Mouse (Mus musculus): ENCODE data around the gene Ank3. TPM values are rescaled to one million over a fixed set of nuclear protein-coding genes. Genes with fewer than 3 reads are reported as not detected.

Ank3 gene
- polyA plus RNA-seq, 1 experiment from 2014 or later, result 22.5 TPM

DNA sequence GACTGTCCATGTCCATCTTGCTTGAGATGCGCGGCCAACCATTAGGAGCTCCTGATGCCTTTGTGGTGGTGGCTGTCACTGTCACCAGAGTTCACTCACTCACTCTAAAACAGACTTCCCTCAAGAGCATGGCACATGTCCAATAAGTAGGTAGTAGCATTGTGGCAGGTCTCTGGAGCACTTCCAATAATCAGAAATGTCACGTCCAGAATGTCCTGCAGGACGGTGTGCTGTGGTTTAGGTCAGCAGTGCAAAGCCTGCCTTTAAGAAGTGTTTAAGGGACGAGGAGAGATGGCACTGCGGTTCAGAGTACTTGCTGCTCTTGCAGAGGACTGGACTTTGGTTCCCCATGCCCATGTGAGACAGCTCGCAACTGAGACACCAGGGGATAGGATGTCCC is 433.0 kb downstream of the Ank3 start:
- H3K9me3 ChIP-seq (ENCODE audit: control insufficient read depth, low read length), result no peaks in the 10 kb centered on the region
- H3K4me1 ChIP-seq (ENCODE audit: control insufficient read depth, insufficient read depth, low read length), result no peaks in the 10 kb centered on the region
- 89% methylated on average over 7 of the region's 7 CpGs for WGBS
- DNase-seq (ENCODE audit: low spot score) (no peak), ATAC-seq (ENCODE audit: low read depth) (no peak)
- no peak overlapping the region for H3K27ac ChIP-seq (replicated peaks; ENCODE audit: low read depth, low read length)
- no peak overlapping the region for H3K4me2 ChIP-seq (ENCODE audit: low read depth, low read length)
- no peaks in the 10 kb centered on the region for H3K36me3 ChIP-seq (ENCODE audit: control insufficient read depth, insufficient read depth, low read length)
- H3K4me3 ChIP-seq (ENCODE audit: low read depth, low read length), result no peak overlapping the region
- H3K9ac ChIP-seq (ENCODE audit: low read depth, low read length), result no peak overlapping the region
- H3K27me3 ChIP-seq (replicated peaks; ENCODE audit: control insufficient read depth, insufficient read depth, low read length), result no peaks in the 10 kb centered on the region

DNA sequence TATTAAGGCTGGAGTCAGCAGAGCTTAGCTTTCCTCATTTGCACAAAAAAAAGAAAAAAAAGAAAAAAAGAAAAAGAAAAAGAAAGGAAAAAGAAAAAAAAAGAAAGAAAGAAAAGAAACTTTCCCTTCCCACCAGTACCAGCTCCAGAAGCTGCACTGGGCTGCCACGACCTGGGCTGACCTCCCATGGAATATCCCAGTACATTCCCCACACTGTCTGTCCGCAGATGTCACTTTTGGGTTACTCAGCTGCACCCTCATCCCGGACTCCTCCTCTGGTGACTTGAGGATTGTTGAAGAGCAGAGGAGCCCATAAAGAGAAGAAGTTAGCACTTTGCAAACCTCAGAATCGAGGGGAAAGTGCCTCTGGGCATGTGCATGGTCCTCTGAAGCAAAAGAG is 433.7 kb downstream of the Ank3 start:
- Histone ChIP-seq H3K27ac (replicated peaks; ENCODE audit: low read depth, low read length) (no peak overlapping the region), H3K9me3 (ENCODE audit: control insufficient read depth, low read length) (no peaks in the 10 kb centered on the region), H3K27me3 (replicated peaks; ENCODE audit: control insufficient read depth, insufficient read depth, low read length) (no peaks in the 10 kb centered on the region), H3K4me3 (ENCODE audit: low read depth, low read length) (no peak overlapping the region), H3K4me1 (ENCODE audit: control insufficient read depth, insufficient read depth, low read length) (no peaks in the 10 kb centered on the region), H3K36me3 (ENCODE audit: control insufficient read depth, insufficient read depth, low read length) (no peaks in the 10 kb centered on the region), H3K4me2 (ENCODE audit: low read depth, low read length) (no peak overlapping the region), H3K9ac (ENCODE audit: low read depth, low read length) (no peak overlapping the region)
- WGBS, result 83% methylated on average over 4 of the region's 4 CpGs
- ATAC-seq (ENCODE audit: low read depth), result no peak
- no peak for DNase-seq (ENCODE audit: low spot score)

GRCm38 (mm10) chr10:69832822-69833221 is 434.2 kb downstream of the Ank3 start:
- DNase-seq (ENCODE audit: low spot score) (no peak), ATAC-seq (ENCODE audit: low read depth) (no peak)
- 94% methylated on average over 7 of the region's 7 CpGs for WGBS
- Histone ChIP-seq H3K4me2 (ENCODE audit: low read depth, low read length) (no peak overlapping the region), H3K27me3 (replicated peaks; ENCODE audit: control insufficient read depth, insufficient read depth, low read length) (no peaks in the 10 kb centered on the region), H3K27ac (replicated peaks; ENCODE audit: low read depth, low read length) (no peak overlapping the region), H3K4me3 (ENCODE audit: low read depth, low read length) (no peak overlapping the region), H3K9me3 (ENCODE audit: control insufficient read depth, low read length) (no peaks in the 10 kb centered on the region), H3K9ac (ENCODE audit: low read depth, low read length) (no peak overlapping the region), H3K36me3 (ENCODE audit: control insufficient read depth, insufficient read depth, low read length) (no peaks in the 10 kb centered on the region), H3K4me1 (ENCODE audit: control insufficient read depth, insufficient read depth, low read length) (no peaks in the 10 kb centered on the region)

GRCm38 (mm10) chr10:69834700-69835099 is 436.1 kb downstream of the Ank3 start:
- Histone ChIP-seq H3K4me3 (ENCODE audit: low read depth, low read length) (no peak overlapping the region), H3K36me3 (ENCODE audit: control insufficient read depth, insufficient read depth, low read length) (no peaks in the 10 kb centered on the region), H3K27me3 (replicated peaks; ENCODE audit: control insufficient read depth, insufficient read depth, low read length) (no peaks in the 10 kb centered on the region), H3K9me3 (ENCODE audit: control insufficient read depth, low read length) (no peaks in the 10 kb centered on the region), H3K27ac (replicated peaks; ENCODE audit: low read depth, low read length) (no peak overlapping the region), H3K4me1 (ENCODE audit: control insufficient read depth, insufficient read depth, low read length) (no peaks in the 10 kb centered on the region), H3K4me2 (ENCODE audit: low read depth, low read length) (no peak overlapping the region), H3K9ac (ENCODE audit: low read depth, low read length) (no peak overlapping the region)
- DNase-seq (ENCODE audit: low spot score) (peak; percentile 87), ATAC-seq (ENCODE audit: low read depth) (peak; percentile 70; the same call in 1 of the 2 replicates)
- WGBS, result 53% methylated on average over 4 of the region's 4 CpGs

DNA sequence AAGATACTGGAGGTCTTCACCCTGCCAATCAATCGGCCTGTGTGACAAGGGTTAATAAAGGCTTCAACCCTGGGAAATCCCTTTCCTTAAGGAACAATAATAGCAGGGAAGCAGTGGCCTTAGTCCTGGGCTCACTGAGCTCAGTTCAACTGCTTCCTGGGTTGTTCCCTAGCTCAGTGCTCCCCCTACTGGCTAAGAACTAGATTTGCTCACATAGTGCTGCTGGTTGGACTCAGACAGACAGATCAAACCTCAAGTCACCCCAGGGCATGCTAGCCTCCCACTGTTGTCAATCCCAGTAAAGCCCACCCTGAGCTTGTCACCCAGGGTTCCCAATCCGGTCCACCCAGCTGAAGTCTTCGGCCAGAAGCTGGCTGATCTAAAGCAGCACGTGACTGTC is 447.2 kb downstream of the Ank3 start:
- 32% methylated on average over 4 of the region's 4 CpGs for WGBS
- peak; percentile 86 for ATAC-seq (ENCODE audit: low read depth)
- H3K36me3 ChIP-seq (ENCODE audit: control insufficient read depth, insufficient read depth, low read length), result 0 out of 2 replicates have a peak, but pooled peaks cover 8% of the 10 kb centered on the region

GRCm38 (mm10) chr10:69852366-69853091 is 454.0 kb downstream of the Ank3 start:
- Histone ChIP-seq H3K27me3 (replicated peaks; ENCODE audit: control insufficient read depth, insufficient read depth, low read length) (no peaks in the 10 kb centered on the region), H3K4me1 (ENCODE audit: control insufficient read depth, insufficient read depth, low read length) (no peaks in the 10 kb centered on the region), H3K4me2 (ENCODE audit: low read depth, low read length) (no peak overlapping the region), H3K9me3 (ENCODE audit: control insufficient read depth, low read length) (no peaks in the 10 kb centered on the region), H3K27ac (replicated peaks; ENCODE audit: low read depth, low read length) (no peak overlapping the region), H3K9ac (ENCODE audit: low read depth, low read length) (no peak overlapping the region), H3K36me3 (ENCODE audit: control insufficient read depth, insufficient read depth, low read length) (0 out of 2 replicates have a peak, but pooled peaks cover 8% of the 10 kb centered on the region), H3K4me3 (ENCODE audit: low read depth, low read length) (no peak overlapping the region)
- DNase-seq (ENCODE audit: low spot score) (peak; percentile 59), ATAC-seq (ENCODE audit: low read depth) (0 out of 2 replicates have a peak, but pooled peaks have one; percentile 55)
- 56% methylated on average over 5 of the region's 5 CpGs for whole genome bisulfite sequencing

More for the DNA sequence above, 447.2 kb downstream of the Ank3 start:
- Histone ChIP-seq H3K9ac (ENCODE audit: low read depth, low read length) (no peak overlapping the region), H3K4me3 (ENCODE audit: low read depth, low read length) (no peak overlapping the region), H3K27me3 (replicated peaks; ENCODE audit: control insufficient read depth, insufficient read depth, low read length) (no peaks in the 10 kb centered on the region), H3K9me3 (ENCODE audit: control insufficient read depth, low read length) (no peaks in the 10 kb centered on the region), H3K4me1 (ENCODE audit: control insufficient read depth, insufficient read depth, low read length) (no peaks in the 10 kb centered on the region), H3K4me2 (ENCODE audit: low read depth, low read length) (no peak overlapping the region), H3K27ac (replicated peaks; ENCODE audit: low read depth, low read length) (no peak overlapping the region)
- peak; percentile 87 for DNase-seq (ENCODE audit: low spot score)

- H3K4me1 ChIP-seq (ENCODE audit: control insufficient read depth, insufficient read depth, low read length), result peaks cover 6% of the 10 kb centered on the region; the same call in 1 of the 2 replicates
- no peak overlapping the region for H3K9ac ChIP-seq (ENCODE audit: low read depth, low read length)
- H3K36me3 ChIP-seq (ENCODE audit: control insufficient read depth, insufficient read depth, low read length), result 0 out of 2 replicates have a peak, but pooled peaks cover 8% of the 10 kb centered on the region
- ATAC-seq (ENCODE audit: low read depth), result no peak
- no peak for DNase-seq (ENCODE audit: low spot score)
- 87% methylated on average over 8 of the region's 8 CpGs for WGBS
- no peaks in the 10 kb centered on the region for H3K27me3 ChIP-seq (replicated peaks; ENCODE audit: control insufficient read depth, insufficient read depth, low read length)
- H3K27ac ChIP-seq (replicated peaks; ENCODE audit: low read depth, low read length), result no peak overlapping the region
- no peaks in the 10 kb centered on the region for H3K9me3 ChIP-seq (ENCODE audit: control insufficient read depth, low read length)
- H3K4me3 ChIP-seq (ENCODE audit: low read depth, low read length), result no peak overlapping the region
- H3K4me2 ChIP-seq (ENCODE audit: low read depth, low read length), result no peak overlapping the region
These were observed 456.1 kb downstream of the Ank3 start for GRCm38 (mm10) chr10:69854587-69855185.

GRCm38 (mm10) chr10:69858011-69858410 is 459.4 kb downstream of the Ank3 start:
- H3K27ac ChIP-seq (replicated peaks; ENCODE audit: low read depth, low read length), result no peak overlapping the region
- H3K9ac ChIP-seq (ENCODE audit: low read depth, low read length), result no peak overlapping the region
- no peak overlapping the region for H3K4me2 ChIP-seq (ENCODE audit: low read depth, low read length)
- H3K9me3 ChIP-seq (ENCODE audit: control insufficient read depth, low read length), result no peaks in the 10 kb centered on the region
- H3K27me3 ChIP-seq (replicated peaks; ENCODE audit: control insufficient read depth, insufficient read depth, low read length), result no peaks in the 10 kb centered on the region
- H3K36me3 ChIP-seq (ENCODE audit: control insufficient read depth, insufficient read depth, low read length), result no peaks in the 10 kb centered on the region
- no peak for ATAC-seq (ENCODE audit: low read depth)
- H3K4me1 ChIP-seq (ENCODE audit: control insufficient read depth, insufficient read depth, low read length), result peaks cover 6% of the 10 kb centered on the region; the same call in 1 of the 2 replicates
- 89% methylated on average over 9 of the region's 9 CpGs for WGBS
- no peak overlapping the region for H3K4me3 ChIP-seq (ENCODE audit: low read depth, low read length)
- no peak for DNase-seq (ENCODE audit: low spot score)

Data from embryonic facial prominence, embryonic 14.5 days (tissue).